9 mouse cellular contexts compared by ENCODE assay signal in the genomic region with DNA sequence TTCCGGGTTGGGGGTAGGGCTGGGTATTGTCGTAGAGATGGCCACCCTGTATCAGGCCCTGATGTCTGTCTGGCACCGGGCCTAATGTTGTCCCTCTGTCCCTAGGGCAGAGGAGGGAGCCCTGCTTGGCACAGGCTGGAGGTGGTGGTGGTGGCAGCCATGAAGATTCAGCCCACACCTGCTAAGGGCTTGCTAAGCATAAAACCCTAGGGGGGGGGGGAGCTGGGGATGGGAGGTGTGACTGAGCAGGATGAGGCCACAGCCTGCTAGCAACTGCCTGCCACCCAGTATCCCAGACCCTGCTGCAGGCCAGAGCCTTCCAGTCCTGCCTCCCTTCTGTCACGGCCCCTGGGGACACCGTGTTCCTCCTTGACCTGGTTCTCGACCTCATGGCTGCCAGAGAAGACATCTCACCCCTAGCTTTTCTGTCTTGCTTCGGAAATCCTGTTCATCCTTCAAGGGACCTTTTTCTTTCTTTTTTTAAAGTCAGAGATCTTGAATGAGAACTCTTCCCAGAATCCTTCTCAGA. TPM values are rescaled to one million over a fixed set of nuclear protein-coding genes. Genes with fewer than 3 reads are reported as not detected.
DNase-seq lines count a peak whose midpoint lies in the region; ATAC-seq lines count a peak whose summit lies in the region.
"Had no signal": no experiment of that assay in that cellular context is flagged by ENCODE, and none has a peak within 500 bp of the region (broad histone marks: within the 10 kb centered on the region; RNA-seq: fewer than 3 reads in every experiment).

No protein-coding gene starts in this region.

- H3K4me1 ChIP-seq in heart, embryonic 12.5 days (replicated peaks), result peaks cover 74% of the 10 kb centered on the region

- H3K27me3 ChIP-seq in heart, embryonic 12.5 days (replicated peaks), result no peaks in the 10 kb centered on the region

- H3K36me3 ChIP-seq in heart, embryonic 12.5 days, result peaks cover 34% of the 10 kb centered on the region

- H3K9me3 ChIP-seq in heart, embryonic 12.5 days (replicated peaks), result no peaks in the 10 kb centered on the region
- H3K9me3 ChIP-seq: megakaryocyte, embryonic 14.5 days had no signal

- intact Hi-C loops in left cerebral cortex, postnatal 25 days (cut with DNase I), result no loop called here

- H3K4me3 ChIP-seq in heart, embryonic 12.5 days, result no peak overlapping the region

- peak overlapping the region; percentile 55 for H3K4me2 ChIP-seq in heart, embryonic 12.5 days

- H3K9ac ChIP-seq in heart, embryonic 12.5 days, result peak overlapping the region; percentile 49

- peak overlapping the region; percentile 83 for H3K27ac ChIP-seq in heart, embryonic 12.5 days (ENCODE audit: poor library complexity, severe bottlenecking)

- no peak for DNase-seq in heart, adult 9 months (ENCODE audit: low spot score in 2 of 2)
- peak; percentile 1 to 14 for DNase-seq in thymus, adult 18-20 months
- DNase-seq in thymus, postnatal 10 days (ENCODE audit: low spot score in 2 of 2), result no peak
- peak; percentile 53 for DNase-seq in induced T-regulatory cell, adult 2 months (ENCODE audit: low read depth)
- peak; percentile 4 to 19 for DNase-seq in thymus, postnatal 36 days
- DNase-seq in gastrocnemius, adult 8-10 months (ENCODE audit: low spot score in 2 of 2), result no peak
- DNase-seq in left cerebral cortex, postnatal 25 days (ENCODE audit: low spot score in 2 of 2), result no peak

- no peak for ATAC-seq in heart, embryonic 12.5 days (ENCODE audit: insufficient number of reproducible peaks, low FRiP score)

- 27% methylated on average over 7 of the region's 7 CpGs for WGBS in heart, embryonic 12.5 days

RNA-seq across cellular contexts. Expression of gene Gjd3, which starts 27.0 kb away (rescaled TPM):
- 3.5 and 3.9 TPM in 2 replicates for polyA plus RNA-seq in heart, embryonic 12.5 days (2016; fragmentation: Nextera tagmentation; extraction: Ambion mirVana)
- not detected for total RNA-seq in gastrocnemius, adult 8-10 months (2022)
- total RNA-seq in left cerebral cortex, postnatal 25 days (2021), result 1 to 10 TPM; 2.9 to 3.0 TPM

RNA-seq across cellular contexts. Expression of gene Rara, which starts 28.2 kb away (rescaled TPM):
- 33.8 and 35.1 TPM in 2 replicates for polyA plus RNA-seq in heart, embryonic 12.5 days (2016; fragmentation: Nextera tagmentation; extraction: Ambion mirVana)
- 10 to 100 TPM in 2 of 4 experiments, 1 to 10 TPM in 2; 8.3 to 11.7 (median 9.5) TPM for total RNA-seq in gastrocnemius, adult 8-10 months (2022)
- 10 to 100 TPM in 1 of 2 experiments, 1 to 10 TPM in 1; 9.4 to 12.1 TPM for total RNA-seq in left cerebral cortex, postnatal 25 days (2021)

RNA-seq across cellular contexts. Expression of gene Cdc6, which starts 48.2 kb away (rescaled TPM):
- 27.0 and 27.7 TPM in 2 replicates for polyA plus RNA-seq in heart, embryonic 12.5 days (2016; fragmentation: Nextera tagmentation; extraction: Ambion mirVana)
- under 1 TPM in 2 of 4 experiments, not detected in 2; 0.07 to 0.13 TPM for total RNA-seq in gastrocnemius, adult 8-10 months (2022)
- total RNA-seq in left cerebral cortex, postnatal 25 days (2021), result under 1 TPM; 0.21 to 0.60 TPM

Comparison
In these comparisons a context has a peak if more than half of its experiments do, and no peak if none do; other contexts are left out.
1. DNase-seq: peak in thymus, adult 18-20 months (2 of 2), induced T-regulatory cell, adult 2 months (single experiment) and thymus, postnatal 36 days (2 of 2); none in heart, adult 9 months (0 of 2), thymus, postnatal 10 days (0 of 2), gastrocnemius, adult 8-10 months (0 of 2) and left cerebral cortex, postnatal 25 days (0 of 2).